Mouse (Mus musculus) ES-E14 (cell line): ENCODE data around the gene Naa10.

Experiments
- CHD2 ChIP-seq: IDR thresholded peaks from 2 replicates; pipeline ENCODE4 v1.6.1; 2014; ENCODE audit warnings: mild to moderate bottlenecking, low read depth, low read length, inconsistent platforms
- HCFC1 ChIP-seq: IDR thresholded peaks from 2 replicates; pipeline ENCODE4 v1.6.1; 2012; ENCODE audit warnings: low read length, inconsistent platforms, borderline replicate concordance; ENCODE audit not compliant: insufficient read depth
- MAFK ChIP-seq: IDR thresholded peaks from 2 replicates; pipeline ENCODE4 v1.6.1; 2014; ENCODE audit warnings: mild to moderate bottlenecking, low read depth, low read length, inconsistent platforms; ENCODE audit not compliant: insufficient read depth
- ZC3H11A ChIP-seq: IDR thresholded peaks from 2 replicates; pipeline ENCODE4 v1.6.1; 2012; ENCODE audit warnings: low read depth, mild to moderate bottlenecking, inconsistent platforms, low read length, borderline replicate concordance

DNA sequence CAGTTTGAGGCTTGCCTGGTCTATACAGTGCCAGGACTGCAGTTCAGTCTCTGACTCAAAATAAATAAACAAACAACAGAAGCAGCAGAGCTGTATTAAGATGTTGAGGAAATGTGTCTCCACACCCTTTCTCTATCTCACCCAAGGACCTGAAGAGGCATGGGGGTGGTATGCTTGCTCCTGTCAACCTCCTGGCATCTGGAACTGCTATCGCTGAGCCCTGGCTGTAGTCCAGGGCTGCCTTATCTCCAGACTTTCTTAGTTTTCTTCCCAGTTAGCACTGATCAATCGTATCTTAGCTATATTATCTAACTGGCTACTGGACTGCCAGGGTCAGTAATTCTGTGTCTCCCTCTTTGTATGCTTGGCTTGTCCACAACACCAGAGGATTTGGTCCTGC lies 20.1 kb upstream of the Naa10 start:
- TF ChIP-seq ZC3H11A (no peak), HCFC1 (no peak), MAFK (no peak), CHD2 (no peak)
